Mouse (Mus musculus) brain, embryonic 14.5 days (tissue): ENCODE results near the gene Lhfpl2.

Experiments
- CTCF ChIP-seq: fragments of 200-500 bp; IDR thresholded peaks from 2 replicates; pipeline ENCODE4 v1.5.1; 2012; ENCODE audit warnings: inconsistent platforms, mild to moderate bottlenecking, moderate library complexity, borderline replicate concordance; ENCODE audit not compliant: insufficient read depth, insufficient read length; ENCODE audit errors: extremely low read depth
- POLR2A ChIP-seq: fragments of 200-500 bp; IDR thresholded peaks from 2 replicates; pipeline ENCODE4 v1.6.1; 2012; ENCODE audit warnings: mild to moderate bottlenecking, inconsistent platforms, borderline replicate concordance; ENCODE audit not compliant: poor library complexity, insufficient read depth, insufficient read length, severe bottlenecking; ENCODE audit errors: extremely low read depth

- TF ChIP-seq CTCF = no peak
- TF ChIP-seq POLR2A = no peak
These were observed 12.1 kb downstream of the Lhfpl2 start for GRCm38 (mm10) chr13:94069421-94070307.
